Mouse (Mus musculus) cerebellum, adult (tissue): ENCODE data around the gene Bmp8a.
"Not testable (repeated sequence)": the region's sequence is repeated elsewhere in the genome, so short reads cannot be mapped to it uniquely, and the experiment has no call there.

ENCODE experiments used
- ATAC-seq: cut with Nextera tagmentation; 2 replicates; pipeline ENCODE4 v1.9.2; 2017; ENCODE audit warnings: mild to moderate bottlenecking, moderate library complexity, mixed read lengths; ENCODE audit not compliant: insufficient number of reproducible peaks, low FRiP score, low TSS enrichment

The Bmp8a gene

GRCm38 (mm10) chr4:123331961-123332360 lies 11.1 kb downstream of the Bmp8a start:
- not testable (repeated sequence) for ATAC-seq

- ATAC-seq = no peak
These were observed 11.7 kb downstream of the Bmp8a start for GRCm38 (mm10) chr4:123331326-123331725.

GRCm38 (mm10) chr4:123328946-123329345 lies 14.1 kb downstream of the Bmp8a start:
- ATAC-seq = 0 out of 2 replicates have a peak, but pooled peaks have one; percentile 26

DNA sequence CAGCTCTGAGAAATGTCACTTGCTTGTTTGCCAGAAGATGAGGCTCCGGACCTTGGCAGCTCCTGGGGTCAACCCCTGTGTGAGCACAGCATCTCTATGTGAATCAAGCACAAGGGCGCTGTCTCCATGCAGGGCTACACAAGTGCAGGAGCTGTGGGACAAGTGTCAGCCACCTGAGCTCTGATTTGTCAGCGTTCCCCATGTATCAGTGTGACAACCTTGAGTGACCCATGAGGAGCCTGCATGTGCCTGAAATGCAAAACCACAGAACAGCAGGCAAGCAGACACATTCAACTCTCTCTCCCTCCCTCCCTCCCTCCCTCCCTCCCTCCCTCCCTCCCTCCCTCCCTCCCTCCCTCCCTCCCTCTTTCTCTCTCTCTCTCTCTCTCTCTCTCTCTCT lies 15.4 kb downstream of the Bmp8a start:
- ATAC-seq = no peak

DNA sequence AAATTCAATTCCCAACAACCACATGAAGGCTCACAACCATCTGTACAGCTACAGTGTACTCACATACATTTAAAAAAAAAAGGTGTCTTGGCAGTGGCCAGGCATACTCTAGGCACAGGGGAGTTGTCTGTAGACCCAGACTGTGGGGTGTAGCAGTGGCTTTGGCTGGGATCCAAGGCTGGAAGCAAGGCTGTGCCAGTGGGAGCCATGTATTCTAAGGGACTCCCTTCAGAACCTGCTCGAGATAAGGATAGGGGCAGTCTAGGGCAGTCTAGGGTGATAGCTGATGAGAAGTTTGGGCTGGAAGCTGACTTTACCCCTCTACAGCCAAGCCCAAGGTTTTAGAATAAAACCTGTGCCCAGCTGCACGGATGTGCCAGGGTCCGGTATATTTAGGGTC lies 17.0 kb downstream of the Bmp8a start:
- no peak for ATAC-seq

- ATAC-seq = no peak
These were observed 19.5 kb downstream of the Bmp8a start, which contains the start of gene Oxct2a for GRCm38 (mm10) chr4:123323534-123323933. Oxct2a (minus strand) TSS chr4:123323634.

DNA sequence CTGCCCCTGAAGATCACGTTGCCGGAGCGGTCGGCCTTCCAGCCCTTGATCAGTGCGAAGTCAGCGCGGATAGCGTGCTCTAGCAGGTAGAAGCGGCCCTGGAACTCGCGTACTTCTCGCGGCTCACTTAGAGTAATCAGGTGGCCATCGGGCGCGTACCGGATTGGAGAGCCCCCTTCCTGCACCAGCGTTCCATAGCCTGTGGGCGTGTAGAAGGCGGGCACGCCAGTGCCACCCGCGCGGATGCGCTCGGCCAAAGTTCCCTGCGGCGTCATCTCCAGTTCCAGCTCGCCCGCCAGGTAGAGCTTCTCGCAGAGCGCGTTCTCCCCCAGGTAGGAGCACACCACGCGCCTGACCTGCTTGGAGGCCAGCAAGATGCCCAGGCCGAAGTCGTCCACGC lies 20.1 kb downstream of the Bmp8a start:
- not testable (repeated sequence) for ATAC-seq

DNA sequence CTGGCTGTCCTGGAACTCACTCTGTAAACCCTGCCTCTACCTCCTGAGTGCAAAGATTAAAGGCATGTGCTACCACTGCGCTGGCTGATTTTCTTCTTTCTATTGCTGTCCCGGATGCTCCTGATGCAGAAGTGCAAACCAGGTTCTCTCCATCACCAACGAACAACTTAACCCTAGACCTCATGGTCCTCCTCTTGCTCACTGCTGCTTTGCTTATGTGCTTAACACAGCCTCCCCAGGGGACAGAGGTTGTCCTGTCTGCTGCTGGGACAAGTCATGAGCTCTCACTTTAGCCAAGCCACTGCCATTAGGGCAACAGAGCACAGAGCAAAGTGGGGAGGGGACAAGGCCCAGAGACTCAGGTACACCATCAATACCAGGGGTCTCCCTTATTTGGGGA lies 28.6 kb downstream of the Bmp8a start:
- ATAC-seq = no peak

DNA sequence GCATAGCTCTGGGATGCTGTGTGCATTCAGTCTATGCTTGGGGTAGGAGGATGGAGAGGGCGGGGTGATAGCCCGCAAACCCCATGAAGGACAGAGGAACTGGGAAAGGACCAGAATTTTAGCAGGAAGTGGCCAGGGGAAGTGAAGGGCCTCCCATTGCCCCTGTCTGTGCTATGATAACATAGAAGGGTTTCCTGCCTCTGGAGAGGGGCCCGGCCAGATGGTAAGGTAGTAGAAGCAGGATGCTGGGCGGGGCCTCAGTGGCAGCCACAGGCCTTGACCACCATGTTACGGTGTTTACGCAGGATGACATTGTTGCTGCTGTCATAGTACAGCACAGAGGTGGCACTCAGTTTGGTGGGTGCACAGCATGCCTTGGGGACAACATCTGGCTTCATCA lies 30.0 kb downstream of the Bmp8a start:
- ATAC-seq = no peak

DNA sequence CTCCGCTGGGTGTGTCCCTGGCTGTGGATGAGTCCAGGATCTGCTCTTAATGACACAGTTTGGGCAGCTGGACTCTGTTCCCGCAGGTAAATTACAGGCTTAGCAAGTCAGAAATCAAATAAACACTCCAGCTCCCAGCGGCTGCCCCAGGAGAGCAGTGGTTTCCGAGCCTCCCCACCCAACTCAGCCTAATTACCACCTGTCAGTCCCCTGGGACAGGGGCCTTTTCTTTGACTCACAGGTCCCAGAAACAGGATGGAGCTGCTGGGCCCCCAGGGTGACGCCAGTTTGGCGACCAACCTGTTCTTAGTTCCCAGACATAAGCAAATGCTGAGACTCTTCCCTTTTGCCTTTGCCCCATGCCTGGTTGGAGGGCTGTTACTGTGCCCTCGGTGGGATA lies 31.2 kb downstream of the Bmp8a start:
- ATAC-seq = no peak

GRCm38 (mm10) chr4:123308292-123308691 lies 34.8 kb downstream of the Bmp8a start:
- ATAC-seq = no peak

DNA sequence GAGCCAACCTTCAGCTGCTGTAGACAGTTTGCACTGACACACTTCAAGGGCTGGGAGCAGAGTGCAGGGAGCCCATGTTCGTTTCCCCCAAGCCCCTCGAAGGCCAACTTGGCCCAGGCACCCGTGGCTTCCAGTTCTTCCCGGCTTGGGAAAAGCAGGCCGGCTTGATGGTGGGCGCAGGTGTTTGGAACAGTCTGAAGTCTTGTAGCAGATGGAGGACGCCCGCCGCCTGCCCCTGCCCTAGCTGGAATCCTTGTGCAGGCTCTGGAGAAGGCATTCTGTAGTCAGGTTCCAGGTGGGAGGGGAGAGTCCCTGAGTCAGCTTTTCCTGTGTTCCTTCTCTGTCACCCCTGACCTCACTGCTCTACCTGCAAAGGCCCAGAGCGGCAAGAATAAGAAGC lies 36.1 kb downstream of the Bmp8a start:
- no peak for ATAC-seq

GRCm38 (mm10) chr4:123305789-123306188 lies 37.3 kb downstream of the Bmp8a start:
- ATAC-seq = no peak

- no peak for ATAC-seq
These were observed 43.9 kb downstream of the Bmp8a start for GRCm38 (mm10) chr4:123298980-123299670.

DNA sequence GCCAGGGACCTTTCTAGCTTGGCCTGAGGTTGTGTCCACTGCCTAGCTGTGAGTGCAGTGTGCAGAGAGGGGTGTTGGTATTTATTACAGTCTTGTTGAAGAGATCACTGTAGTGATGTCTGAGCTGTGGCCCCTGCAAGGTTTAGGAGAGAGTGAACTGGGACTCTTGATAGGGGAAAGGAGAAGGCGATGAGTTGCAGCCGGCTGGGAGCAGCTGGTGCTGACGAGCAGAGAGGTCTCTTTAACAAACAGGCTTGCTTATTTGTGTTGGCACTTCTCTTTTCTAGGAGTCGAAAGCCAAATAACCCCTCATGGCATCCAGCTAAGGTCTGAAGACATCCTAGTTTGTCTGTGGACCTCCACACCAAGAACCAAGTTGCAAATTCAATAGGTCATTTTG lies 44.8 kb downstream of the Bmp8a start:
- ATAC-seq = no peak

GRCm38 (mm10) chr4:123297195-123297960 lies 45.7 kb downstream of the Bmp8a start:
- ATAC-seq = no peak

DNA sequence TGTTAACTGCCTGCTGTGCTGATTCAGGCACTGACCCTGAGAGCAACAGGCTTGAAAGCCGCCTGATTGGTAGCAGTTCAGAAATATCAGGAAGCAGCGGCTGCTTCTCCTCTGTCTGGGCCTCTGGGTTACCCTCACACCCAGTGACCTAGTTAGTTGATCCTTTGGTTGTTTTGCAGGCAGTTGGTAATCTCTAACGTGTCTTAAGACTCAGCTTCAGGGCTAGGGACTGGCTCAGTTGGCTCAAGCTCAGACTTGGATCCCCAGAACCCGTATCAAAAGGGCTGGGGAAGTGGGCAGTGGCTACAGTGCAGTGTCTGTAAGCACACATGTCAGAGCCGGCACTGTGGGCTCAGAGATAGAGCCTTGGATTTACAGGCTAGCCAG lies 46.9 kb downstream of the Bmp8a start:
- ATAC-seq = no peak

DNA sequence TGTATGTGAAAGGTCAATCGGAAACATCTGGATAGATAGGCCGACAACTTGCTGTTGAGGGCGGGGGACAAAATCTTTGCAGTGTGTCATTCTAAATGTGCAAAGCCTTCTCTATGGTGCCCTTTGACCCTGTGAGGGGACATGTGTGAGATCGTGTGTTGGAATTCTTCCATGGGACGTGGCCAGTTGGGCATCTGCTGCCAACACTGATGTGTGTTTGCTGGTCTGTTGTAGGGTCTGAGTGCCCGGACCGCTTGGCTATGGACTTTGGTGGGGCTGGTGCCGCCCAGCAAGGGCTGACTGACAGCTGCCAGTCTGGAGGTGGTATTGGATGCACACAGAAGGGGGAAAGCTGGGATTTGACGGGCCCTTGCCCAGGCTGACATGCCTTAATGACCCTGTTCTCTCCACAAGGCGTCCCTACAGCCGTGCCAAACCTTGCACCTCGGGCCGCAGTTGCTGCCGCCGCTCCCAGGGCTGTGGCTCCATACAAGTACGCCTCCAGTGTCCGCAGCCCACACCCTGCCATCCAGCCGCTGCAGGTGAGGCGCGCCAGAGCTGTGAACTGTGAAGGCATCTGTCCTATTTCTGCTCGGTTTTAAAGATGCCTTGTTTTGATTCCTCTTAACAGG lies 47.4 kb downstream of the Bmp8a start:
- ATAC-seq = no peak

GRCm38 (mm10) chr4:123295026-123295425 lies 48.0 kb downstream of the Bmp8a start:
- not testable (repeated sequence) for ATAC-seq

DNA sequence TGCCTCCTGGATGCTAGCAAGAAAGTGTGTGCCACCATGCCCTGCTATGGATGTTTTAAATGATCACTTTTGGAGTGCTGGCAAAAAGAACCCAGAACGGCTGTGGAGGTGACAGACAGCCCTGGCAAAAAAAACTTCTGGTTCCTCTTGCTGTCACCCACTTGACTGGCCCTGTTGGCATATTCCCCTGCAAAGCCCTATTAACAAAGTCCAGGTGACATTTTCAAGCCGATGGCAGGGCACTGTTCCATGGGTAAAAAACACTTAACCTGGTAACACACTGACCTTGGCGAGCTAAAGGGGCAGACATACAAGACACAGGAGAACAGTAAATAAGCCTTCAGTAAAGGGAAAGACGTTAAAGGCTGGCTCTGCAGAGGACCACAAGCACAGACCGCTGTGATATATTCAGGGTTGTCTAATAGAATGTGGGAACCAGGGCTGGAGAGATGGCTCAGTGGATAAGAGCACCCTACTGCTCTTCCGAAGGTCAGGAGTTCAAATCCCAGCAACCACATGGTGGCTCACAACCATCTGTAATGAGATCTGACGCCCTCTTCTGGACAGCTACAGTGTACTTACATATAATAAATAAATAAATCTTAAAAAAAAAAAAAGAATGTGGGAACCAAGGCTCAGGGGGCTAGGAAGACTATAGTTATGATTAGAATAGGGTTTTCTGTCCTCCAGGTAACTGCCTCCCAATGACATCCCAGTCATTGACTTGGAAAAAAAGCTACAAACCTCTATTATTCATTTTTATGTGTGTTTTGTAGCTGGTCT lies 49.2 kb downstream of the Bmp8a start:
- ATAC-seq = no peak

- ATAC-seq = no peak
These were observed 50.1 kb downstream of the Bmp8a start for GRCm38 (mm10) chr4:123292989-123293388.
